Mouse (Mus musculus) right cerebral cortex, postnatal 36 days (tissue): ENCODE measurements at regions not wholly inside any gene's neighbourhood (a gene's known extent, or its start where the extent isn't known, plus 50 kb on each side); places are given as distances from the start of the nearest gene placed in this dataset.

Experiments used
- DNase-seq, 2 experiments: peaks; one replicate each; pipeline ENCODE4 v3.0.0; 2022; ENCODE audit warnings: low spot score in 2 of 2, mixed read lengths in 1 of 2

DNA sequence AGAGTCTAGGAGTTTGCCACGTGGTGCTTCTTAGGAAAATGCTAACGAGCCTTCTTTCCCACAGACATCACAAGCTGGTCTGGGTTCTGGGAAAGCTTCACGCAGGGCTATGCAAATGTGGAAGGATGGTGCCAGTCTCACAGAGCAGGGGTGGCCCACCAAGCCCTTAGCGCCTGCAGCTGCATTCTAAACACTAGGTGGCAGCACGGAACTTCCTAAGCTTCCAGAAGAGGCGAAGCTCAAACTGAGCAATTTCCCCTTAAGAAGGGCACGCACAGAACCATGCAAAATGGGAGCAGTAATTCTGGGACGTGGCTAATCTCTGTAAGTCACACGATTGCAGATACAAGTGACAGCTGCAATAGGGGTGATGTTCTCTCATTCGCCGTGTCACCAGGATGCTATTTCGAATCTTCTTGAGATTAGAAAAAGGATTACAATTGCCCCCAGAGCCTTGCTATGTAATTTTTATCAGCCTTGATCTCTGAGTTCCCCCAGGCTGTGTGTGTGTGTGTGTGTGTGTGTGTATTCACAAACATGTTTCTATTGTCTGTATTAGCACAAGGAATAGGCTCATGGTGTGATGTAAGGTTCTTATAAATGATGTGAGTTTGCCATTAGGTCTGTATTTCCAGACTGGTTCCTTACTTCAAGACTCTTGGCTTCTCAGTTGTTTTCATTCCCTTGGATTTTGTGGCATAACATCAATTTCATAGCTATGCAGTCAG lies 206.1 kb upstream of the Camk1g start:
- peak; percentile 84 to 87 for DNase-seq

DNA sequence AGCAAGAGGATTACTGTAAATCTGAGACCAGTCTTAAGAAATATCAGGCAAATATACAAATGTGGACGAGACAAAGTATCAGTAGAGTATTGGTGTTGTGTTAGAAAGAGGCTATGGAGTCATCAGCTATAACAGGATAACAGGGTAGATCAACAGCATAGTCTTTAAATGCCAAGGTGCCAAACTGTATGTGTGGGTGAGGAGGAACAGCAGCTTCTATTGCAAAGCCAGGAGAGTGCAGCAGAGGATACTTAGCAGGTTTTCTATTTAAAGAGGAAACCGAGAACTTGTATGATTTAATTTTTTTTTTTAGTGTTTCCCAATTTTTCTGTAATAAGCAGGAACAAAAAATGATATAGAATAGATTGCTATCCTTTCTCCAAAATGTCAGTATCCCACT lies 202.7 kb upstream of the Camk1g start:
- DNase-seq, result no peak

DNA sequence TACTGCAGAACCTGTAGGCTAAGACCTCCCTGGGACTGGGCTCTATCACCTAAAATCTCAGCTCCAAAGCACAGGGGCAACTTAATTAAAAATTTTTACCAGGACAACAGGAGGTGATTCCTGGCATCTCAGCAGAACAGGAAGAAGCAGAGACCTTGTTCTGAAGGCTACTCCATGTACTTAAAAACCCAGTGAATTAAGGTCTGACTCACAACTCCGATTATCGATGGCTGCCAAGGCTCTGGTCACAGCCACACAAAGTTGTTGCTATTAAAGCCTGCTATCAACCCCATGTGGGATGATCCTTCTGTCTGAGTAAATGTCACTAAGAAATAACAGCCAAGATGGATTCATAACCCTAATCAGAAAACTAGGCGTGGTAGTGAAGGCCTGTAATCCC lies 202.3 kb upstream of the Camk1g start:
- DNase-seq, result no peak

DNA sequence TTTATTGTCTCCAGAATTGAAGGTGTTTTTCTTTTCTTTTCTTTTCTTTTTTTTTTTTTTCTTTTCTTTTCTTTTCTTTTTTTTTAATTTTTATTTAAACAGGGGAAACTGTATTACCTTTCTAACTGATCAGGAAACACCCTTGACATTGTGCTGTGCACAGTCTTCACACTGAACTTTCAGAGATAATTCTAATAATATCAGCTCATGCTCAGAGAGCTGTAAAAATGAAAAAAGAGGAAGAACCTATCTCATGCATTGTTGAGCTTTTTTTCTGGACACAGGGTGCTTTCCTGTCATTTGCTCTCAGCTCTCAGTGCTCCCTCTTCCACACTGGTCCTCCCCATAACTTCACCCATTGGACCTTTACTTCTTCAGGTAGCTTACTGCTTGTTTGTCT lies 201.0 kb upstream of the Camk1g start:
- DNase-seq, result no peak

DNA sequence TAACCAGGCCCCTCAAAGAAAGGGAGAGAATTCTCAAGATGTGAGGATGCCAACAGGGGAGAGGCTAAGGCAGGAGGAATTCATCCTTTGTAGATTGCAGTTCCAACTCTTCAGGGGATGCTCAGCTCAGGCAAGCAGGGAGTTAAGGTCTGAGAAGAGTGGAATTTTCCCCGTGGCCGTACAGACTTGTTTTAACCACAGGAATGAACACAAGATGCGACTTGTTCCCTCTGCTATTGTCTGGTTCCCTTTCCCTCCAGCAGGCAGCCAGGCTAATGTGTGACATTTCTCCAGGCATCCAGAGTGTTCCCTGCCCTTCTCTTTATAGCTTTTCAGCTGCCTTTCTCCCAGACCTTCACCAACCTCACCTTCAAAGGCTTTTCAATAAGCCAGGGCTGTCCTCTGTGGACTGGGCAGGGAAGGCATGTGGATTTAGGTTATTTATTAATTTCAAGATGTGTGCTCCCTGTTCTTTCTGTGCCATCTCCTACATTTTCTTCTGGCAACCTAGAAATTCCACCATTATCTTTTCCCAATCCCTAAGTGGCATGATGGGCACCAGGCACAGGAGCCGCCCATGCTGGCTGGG lies 198.6 kb upstream of the Camk1g start:
- no peak for DNase-seq

DNA sequence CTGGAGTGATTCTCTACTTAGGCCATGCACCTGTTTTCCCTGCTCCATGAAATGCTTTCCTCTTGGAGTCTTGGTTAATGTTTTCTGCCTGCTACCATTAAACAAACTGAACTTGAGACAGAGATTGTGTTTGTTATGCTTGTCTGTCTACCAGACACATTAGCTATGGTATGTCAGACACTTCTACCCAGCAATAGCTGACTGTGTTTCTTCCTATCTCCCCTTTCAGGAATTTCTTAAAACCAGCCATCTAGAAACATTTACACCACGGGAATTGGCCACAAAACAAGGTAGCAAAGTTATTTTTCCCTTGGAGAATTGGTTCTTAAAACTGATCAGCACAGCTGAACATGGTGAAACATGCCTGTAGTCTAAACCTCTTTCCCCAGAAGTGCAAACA lies 197.1 kb upstream of the Camk1g start:
- DNase-seq, result no peak

DNA sequence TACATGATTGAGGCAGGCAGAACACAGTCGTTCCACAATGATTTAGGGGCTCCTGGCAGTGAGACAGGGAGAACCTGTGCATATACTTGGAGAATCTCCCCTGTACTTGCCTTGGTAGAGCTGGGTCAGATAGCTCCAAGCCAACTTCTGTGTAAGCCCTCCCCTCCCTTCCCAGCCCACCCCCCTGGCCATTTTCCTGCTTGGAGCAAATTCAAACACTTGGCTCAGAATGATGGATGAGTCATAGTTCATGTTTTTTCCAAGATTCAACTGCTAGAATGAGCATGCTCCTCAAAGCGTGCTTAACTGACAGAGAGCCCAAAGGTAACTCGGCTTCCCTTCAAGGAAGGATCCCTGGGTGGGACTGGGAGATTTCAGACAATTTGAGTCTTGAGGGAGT lies 194.1 kb upstream of the Camk1g start:
- no peak for DNase-seq

DNA sequence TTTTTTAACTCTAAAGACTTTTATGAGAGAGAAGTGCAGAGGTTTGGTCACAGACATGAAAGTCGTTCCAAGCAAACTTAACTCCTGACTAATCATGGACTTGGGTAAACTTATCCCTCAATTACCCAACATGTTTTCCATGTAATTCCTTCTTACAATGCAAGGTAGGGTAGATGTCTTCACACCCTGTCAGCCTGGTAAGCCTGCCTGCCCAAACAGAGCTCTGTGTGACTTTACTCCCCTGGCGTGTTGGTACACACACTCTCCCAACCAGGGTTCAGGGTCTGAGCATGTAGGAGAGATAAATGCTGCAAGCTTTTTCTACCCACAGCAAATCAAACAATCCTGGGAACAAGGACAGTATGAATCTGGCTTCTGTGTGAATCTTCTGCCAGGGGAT lies 192.1 kb upstream of the Camk1g start:
- DNase-seq, result no peak

DNA sequence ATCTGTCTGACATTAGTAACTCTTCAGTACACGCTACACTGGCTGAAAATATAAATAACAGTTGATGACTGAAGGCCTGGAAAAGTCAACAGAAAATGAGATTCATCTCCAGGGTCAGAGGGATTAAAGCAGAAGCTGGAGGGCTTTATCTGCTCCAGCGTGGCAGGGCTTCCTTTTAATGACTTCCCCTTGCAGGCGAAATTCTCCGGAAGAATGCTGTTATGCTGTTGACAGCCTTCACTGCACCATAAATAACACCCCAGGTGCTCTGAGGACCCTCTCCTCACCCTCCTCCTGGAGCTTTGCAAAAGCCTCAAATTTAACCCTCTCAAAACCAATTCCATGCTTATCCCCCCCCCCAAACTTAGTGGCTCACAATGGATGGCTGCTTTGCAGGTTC lies 188.0 kb upstream of the Camk1g start:
- DNase-seq, result no peak

DNA sequence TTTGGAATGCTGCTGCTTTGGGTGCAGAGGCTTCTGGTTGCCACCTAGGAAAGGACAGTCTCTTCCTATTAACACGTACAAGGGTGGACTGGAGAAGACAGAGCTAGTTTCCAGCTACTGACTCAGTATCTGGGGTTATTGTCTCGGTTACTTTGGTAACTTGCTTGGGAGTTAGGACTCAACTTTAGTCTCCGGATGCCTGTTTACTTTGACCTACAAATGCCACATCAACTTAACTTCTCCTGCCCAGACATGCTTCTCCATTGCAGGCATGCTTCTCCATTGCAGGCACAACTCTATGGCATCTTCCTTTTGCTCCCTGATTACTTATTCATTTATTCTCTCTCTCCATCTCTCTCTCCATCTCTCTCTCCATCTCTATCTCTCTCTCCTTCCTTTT lies 184.6 kb upstream of the Camk1g start:
- no peak for DNase-seq

DNA sequence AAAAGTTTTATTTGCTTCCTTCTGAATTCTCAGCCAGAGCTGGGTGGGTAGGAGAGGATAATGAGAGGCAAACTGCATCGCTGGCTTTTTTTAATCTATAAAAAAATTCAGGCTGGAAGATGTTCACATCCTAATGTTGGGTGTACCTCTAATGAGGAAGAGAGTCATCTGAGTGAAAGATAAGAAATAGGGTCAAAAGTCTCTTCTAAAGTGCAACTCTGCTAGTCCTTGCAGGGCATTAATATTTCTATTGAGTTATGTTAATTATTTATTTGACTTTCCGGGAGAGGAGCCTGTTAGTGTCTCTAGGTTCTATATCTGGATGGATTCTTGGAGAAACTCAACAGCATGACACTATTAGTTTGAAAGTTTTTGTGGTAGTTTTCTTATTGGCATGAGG lies 182.2 kb upstream of the Camk1g start:
- no peak for DNase-seq

DNA sequence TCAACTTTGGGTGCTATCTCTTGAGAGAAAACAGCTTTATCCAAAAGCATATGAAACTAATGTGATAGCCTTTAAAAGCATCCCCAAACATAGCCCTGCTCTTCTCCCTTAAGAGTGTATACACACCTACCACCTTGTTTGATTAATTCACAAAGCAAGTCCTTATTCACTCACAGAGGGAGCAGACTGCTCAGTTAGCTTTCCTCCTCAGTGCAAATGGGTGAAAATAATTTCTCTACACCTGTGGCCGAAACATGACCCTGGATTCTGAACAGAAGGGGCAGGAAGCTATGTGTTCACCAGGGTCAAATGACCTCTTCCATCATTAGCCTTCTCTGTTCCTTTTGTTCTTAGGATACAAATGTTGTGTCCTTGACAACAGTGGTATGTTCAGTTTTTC lies 181.2 kb upstream of the Camk1g start:
- DNase-seq, result no peak

DNA sequence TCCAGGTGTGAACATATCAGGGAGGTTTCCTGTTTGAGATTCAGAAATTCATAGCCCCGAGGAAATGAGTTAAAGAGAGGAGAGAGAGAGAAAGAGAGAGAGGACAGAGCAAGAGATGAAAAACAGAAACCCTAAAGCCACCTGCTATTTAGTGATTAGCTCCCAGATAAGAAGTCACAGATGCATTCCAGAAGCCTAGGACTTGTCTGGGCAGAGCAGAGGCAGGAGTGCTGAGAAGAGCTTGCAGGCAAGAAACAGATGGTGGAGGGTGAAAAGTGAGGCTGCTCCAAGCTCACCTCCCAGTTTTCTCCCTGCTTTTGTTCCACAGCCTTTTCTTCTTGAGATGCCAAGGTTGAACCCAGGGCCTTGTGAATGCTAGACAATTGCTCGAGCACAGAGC lies 180.7 kb upstream of the Camk1g start:
- DNase-seq, result no peak

DNA sequence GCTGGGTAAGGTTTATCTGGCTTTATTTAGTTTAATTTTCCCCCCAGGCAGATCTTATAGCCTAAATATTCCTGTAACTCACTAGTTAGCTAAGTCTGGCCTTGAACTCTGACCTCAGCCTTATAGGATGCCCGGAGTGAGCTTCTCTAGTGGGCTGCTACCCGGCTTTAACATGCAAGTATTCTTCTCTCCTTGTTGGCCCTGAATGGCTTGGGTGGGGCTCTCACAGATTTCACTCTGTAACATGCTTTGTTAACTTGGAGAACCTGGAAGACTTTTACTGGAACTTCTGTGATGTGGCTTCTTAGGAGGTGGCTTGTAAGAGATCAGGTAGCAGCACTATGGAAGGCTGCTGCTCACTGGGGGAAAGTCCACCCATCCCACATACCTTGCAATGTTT lies 177.3 kb upstream of the Camk1g start:
- no peak for DNase-seq

DNA sequence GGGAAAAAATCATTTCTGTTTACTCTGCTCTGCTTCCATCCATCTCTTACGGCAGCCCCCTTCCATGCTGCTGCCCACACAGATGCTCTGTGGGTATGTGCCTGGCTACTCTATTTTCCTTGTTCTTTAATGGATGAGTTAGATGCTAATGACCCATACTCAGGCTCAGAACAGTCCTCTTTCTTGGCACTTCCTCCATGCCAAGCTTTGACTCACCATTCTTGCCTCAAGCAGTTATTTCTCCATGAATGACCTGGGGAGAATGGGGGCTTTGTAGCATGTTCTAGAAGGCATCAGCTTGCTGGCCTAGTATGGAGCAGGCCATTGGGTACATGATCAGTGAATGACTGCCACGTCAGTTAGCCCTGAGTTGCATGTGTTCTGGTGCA lies 175.9 kb upstream of the Camk1g start:
- DNase-seq, result no peak

DNA sequence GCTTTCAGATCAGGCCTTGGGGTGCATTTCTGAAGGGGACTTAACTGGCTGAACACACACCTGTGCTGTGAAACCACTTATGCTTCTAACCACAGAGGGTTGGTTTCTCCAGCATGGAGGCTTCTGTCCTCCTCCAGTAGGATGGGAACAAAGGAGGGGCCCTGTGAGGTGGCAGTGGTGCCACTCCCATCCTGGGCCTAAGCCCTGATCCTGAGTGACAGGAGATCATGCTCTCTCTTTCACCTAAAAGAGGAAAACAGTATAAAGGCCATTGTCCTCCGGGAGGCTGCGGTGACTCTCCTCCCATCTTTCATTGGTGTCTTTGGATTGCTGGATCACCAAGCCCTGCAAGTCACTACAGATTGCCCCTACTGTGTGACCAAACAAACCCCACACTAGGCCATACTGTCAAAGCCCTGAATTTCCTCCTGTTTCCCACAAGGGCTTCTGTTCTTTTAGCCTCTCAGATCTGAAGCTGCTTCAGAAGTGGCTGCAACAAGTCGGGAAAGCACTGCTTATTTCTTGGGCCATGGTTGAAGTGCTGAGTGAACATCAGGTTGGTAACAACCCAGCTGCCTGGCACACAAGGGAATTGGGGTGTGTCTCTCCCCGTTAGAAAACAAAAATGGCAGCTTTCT lies 175.4 kb upstream of the Camk1g start:
- no peak for DNase-seq

DNA sequence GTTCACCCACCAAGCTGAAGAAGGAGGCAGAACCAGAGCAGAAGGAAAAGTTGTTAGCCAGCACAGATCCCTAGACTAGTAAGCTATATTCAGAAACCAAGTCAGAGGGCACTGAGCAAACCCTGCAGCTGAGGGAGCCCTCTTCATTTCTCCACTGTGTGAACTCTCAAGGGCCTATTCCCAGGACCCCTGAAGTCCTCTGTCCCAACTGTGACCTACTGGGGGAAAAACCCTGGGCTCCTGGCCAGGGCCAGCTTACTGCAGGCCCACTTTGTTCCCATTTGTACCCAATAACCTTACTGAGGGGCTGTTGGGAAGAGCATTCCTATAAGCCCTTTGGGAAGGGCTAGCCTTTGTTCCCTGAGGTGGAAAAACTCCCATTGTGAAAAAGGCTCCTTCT lies 174.7 kb upstream of the Camk1g start:
- no peak for DNase-seq

DNA sequence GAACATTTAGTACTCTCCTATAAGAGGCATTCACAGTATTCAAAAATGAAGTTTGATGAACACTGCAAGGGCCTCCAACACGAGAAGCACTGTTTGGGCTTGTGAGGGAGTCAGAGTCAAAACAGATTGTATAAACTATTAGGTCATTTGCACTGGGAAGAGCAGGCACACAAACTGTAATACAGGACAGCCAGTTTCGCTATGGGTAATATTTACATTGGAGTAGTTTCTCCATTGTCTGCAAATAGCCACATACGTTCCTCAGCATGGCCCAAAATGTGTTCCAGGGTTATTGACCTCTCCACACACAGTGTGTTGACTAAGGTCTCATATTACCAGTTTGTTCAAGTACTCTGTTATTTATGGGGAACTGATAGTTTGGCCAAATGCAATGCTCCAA lies 173.7 kb upstream of the Camk1g start:
- no peak for DNase-seq

DNA sequence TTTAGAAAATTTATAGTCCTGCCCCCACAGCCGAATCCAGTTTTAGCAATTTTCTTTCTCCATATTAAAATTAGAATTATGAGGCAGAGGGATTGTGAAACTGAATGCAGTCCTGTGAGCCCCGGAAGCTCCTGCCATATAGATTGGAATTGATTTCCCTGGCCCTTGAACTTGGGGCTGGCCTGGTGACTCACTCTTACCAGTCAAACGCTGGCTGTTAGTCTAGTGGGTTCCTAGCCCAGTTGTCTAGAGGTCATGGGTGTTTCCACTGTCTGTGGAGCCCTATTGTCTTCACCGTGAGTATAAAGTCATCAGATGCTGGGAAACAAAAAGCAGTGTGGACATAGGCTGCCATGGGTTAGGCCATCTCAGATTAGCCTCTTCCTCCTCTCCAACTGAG lies 173.2 kb upstream of the Camk1g start:
- no peak for DNase-seq

DNA sequence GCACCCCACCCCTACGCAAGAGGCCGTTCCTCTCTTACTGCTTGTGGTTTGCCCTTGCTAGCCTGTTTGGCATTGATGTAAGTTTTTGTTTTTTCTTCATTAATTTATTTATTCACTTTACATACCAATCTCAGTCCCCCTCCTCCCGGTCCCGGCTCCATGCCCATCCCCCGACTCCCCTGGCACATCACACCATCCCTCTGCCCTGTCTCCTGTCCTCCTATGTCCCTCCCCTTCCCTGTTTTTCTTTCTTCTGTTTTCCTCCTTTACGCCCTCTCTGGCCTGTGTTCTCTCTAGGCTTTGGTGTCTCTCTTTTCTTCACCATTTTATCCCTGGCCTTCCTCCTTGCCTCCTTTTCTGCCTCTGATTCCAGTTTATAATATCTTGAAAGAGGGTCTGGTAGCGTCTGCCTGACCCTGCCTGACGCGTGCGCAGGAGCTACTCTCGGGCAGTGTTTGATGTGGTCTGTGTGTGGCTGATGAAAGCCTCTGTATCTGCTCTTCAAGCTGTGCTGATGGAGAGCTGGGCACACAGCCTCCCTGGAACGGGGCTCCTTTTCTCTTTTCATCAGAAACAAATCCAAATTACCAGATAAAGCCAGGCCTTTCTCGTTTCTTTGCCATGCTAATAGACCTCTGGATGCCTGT lies 172.0 kb upstream of the Camk1g start:
- DNase-seq, result no peak

DNA sequence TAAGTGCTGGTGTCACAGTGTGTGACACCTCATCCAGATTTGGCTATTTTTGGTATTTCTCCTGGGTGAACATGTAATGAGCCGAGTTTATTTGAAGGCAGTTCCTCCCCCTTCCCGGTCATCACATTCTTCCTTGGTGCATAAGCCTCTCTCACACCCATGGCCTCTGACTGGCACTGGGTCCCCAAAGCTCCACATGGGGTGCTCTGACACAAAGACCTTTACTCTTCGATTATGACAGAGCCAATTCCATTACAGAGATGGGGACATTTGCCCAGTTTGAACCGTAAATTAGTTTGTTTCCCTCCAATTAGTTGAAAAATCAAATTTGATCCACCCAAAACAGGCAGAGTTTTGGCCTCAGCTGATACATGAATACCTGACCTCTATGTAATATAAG lies 171.2 kb upstream of the Camk1g start:
- no peak for DNase-seq

DNA sequence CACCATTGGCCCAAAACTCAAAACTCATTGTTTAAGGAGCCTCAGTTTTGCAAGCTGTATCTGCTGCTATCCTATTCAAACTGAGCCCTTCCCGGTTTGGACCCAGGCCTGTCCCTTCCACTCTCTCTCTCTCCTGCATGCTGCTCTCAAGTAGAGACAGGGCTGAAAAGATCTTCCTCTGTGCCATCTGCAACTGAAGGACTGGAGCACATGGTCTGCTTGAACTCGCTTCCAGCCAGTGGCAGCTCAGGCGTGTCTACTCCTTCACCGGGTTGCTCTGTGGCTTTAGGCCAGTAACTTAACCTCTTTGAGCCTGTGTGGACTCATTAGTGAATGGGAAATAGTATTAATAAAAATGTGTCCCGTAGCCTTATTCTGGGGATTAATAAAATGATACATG lies 170.4 kb upstream of the Camk1g start:
- no peak for DNase-seq

DNA sequence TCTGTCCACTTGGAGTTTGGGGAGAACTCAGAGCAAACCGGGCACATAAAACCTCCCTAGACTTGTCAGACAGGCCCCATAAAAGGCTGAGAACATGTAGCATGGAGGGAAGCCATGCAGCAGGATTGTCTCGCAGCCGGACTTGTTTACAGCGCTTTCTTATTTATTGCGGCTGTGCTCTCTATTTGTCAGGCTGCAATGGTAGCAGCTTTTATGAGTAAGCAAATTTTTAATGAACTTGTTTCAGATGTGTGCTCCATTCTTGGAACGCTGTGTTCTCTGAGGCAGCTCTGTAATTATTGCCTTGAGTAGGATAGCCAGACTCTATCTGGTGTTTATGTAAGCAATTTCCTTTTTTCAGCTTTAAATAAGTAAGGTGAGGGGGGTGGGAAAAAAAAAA lies 169.2 kb upstream of the Camk1g start:
- DNase-seq, result peak in 1 of 2 experiments; percentile 26
